Mouse (Mus musculus): ENCODE results near the gene Cacnb3.

Cacnb3 gene

GRCm38 (mm10) chr15:98640157-98640556 lies 9.5 kb downstream of the Cacnb3 start:
- no peak for DNase-seq

GRCm38 (mm10) chr15:98644406-98644805 lies 13.8 kb downstream of the Cacnb3 start:
- no peak for DNase-seq

GRCm38 (mm10) chr15:98645057-98646026 lies 14.7 kb downstream of the Cacnb3 start:
- peak in 1 of 2 experiments; percentile 55 for DNase-seq

- no peak for DNase-seq
Measured at GRCm38 (mm10) chr15:98646737-98647136, 16.1 kb downstream of the Cacnb3 start.

GRCm38 (mm10) chr15:98647308-98647707 lies 16.7 kb downstream of the Cacnb3 start:
- DNase-seq: no peak

GRCm38 (mm10) chr15:98648071-98648470 lies 17.4 kb downstream of the Cacnb3 start:
- no peak for DNase-seq

- no peak for DNase-seq
Measured at GRCm38 (mm10) chr15:98651431-98651830, 20.8 kb downstream of the Cacnb3 start.

GRCm38 (mm10) chr15:98652174-98652573 lies 21.5 kb downstream of the Cacnb3 start:
- DNase-seq: no peak

- no peak for DNase-seq
Measured at GRCm38 (mm10) chr15:98656982-98657751, 26.5 kb downstream of the Cacnb3 start.

GRCm38 (mm10) chr15:98662198-98662566 lies 31.5 kb downstream of the Cacnb3 start:
- no peak for DNase-seq

GRCm38 (mm10) chr15:98662567-98663545 lies 32.2 kb downstream of the Cacnb3 start, which contains the start of gene Ddx23:
Ddx23 (minus strand) TSS chr15:98662894.
- peak; percentile 96 to 98 for DNase-seq

- peak in 1 of 2 experiments; percentile 52 for DNase-seq
Measured at GRCm38 (mm10) chr15:98664042-98664907, 33.6 kb downstream of the Cacnb3 start.

- DNase-seq: no peak
Measured at GRCm38 (mm10) chr15:98672592-98672991, 42.0 kb downstream of the Cacnb3 start.

- no peak for DNase-seq
Measured at GRCm38 (mm10) chr15:98673732-98674131, 43.1 kb downstream of the Cacnb3 start.

- peak; percentile 50 to 54 for DNase-seq
Measured at GRCm38 (mm10) chr15:98674284-98674993, 43.8 kb downstream of the Cacnb3 start.

GRCm38 (mm10) chr15:98674994-98675545 lies 44.4 kb downstream of the Cacnb3 start:
- DNase-seq: no peak

- DNase-seq: no peak
Measured at GRCm38 (mm10) chr15:98675634-98676250, 45.1 kb downstream of the Cacnb3 start.

GRCm38 (mm10) chr15:98676471-98676870 lies 45.8 kb downstream of the Cacnb3 start:
- peak; percentile 66 to 71 for DNase-seq

GRCm38 (mm10) chr15:98676940-98677728 lies 46.5 kb downstream of the Cacnb3 start, which contains the start of gene Rnd1:
Rnd1 (minus strand) TSS chr15:98677461.
- DNase-seq: peak; percentile 89 to 92

Data from cerebellum, postnatal 10 days (tissue).